In the genomic region with DNA sequence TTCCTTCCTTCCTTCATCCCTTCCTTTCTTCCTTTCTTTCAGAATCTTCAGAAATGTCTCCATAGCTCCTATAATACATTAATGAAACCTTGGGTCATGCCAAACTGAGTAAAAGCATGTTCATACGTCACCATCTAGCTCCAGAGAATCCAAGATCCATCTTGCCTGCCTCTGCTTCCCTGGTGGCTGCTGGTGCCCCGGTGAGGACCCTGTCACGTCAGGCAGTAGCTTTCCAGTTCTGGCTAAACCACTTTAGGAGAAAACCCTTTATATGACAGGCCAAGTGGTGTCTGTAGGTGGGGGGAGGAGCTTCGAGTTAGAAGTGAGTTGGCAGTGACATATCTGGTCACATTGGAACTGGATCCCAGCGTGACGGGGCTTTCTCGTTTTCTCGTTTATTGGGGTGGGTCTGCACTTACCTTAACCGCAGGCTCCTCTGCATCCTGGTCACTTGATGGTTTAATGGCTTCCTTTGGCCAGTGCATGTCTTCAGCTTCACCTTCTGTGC, we compare ENCODE assay signal across 9 mouse cellular contexts. TPM values are rescaled to one million over a fixed set of nuclear protein-coding genes. Genes with fewer than 3 reads are reported as not detected.
DNase-seq lines count a peak whose midpoint lies in the region; ATAC-seq and TF ChIP-seq lines count a peak whose summit lies in the region.
"Had no signal": no experiment of that assay in that cellular context is flagged by ENCODE, and none has a peak within 500 bp of the region (broad histone marks: within the 10 kb centered on the region; RNA-seq: fewer than 3 reads in every experiment).

A gene (minus strand): TSS at position 249 of the 508 bp plus-strand sequence.

- H3K4me1 ChIP-seq in lung, adult 2 months (ENCODE audit: control insufficient read depth, insufficient read depth, low read length) = peaks cover 6% of the 10 kb centered on the region; the same call in 1 of the 2 replicates
- H3K4me1 ChIP-seq in cortical plate, adult 2 months (ENCODE audit: control insufficient read depth, insufficient read depth, low read length) = peaks cover 4% of the 10 kb centered on the region; the same call in 1 of the 2 replicates
- peaks cover 22% of the 10 kb centered on the region for H3K4me1 ChIP-seq in midbrain, embryonic 13.5 days (replicated peaks)
- H3K4me1 ChIP-seq in hindbrain, embryonic 10.5 days (replicated peaks) = peaks cover 18% of the 10 kb centered on the region
- H3K4me1 ChIP-seq in midbrain, embryonic 16.5 days (ENCODE audit: control insufficient read depth, insufficient read depth, low read length) = peaks cover 16% of the 10 kb centered on the region

- H3K9ac ChIP-seq in midbrain, embryonic 13.5 days (replicated peaks) = no peak within 1 kb of the TSS
- H3K9ac ChIP-seq in midbrain, embryonic 16.5 days (ENCODE audit: low read depth, low read length) = no peak within 1 kb of the TSS
- H3K9ac ChIP-seq: embryonic facial prominence, embryonic 12.5 days had no signal

- no peak for DNase-seq in lung, adult 2 months
- DNase-seq in lung, adult 18-20 months = no peak
- DNase-seq in heart, postnatal 14 days = no peak
- DNase-seq in hindbrain, embryonic 10.5 days (ENCODE audit: low spot score) = no peak

- H3K79me2 ChIP-seq in myocyte (ENCODE audit: control insufficient read depth, insufficient read depth) = peaks cover 18% of the 10 kb centered on the region

- no peaks in the 10 kb centered on the region for H3K36me3 ChIP-seq in myocyte (ENCODE audit: control insufficient read depth, insufficient read depth)
- H3K36me3 ChIP-seq in midbrain, embryonic 13.5 days = no peaks in the 10 kb centered on the region
- H3K36me3 ChIP-seq in hindbrain, embryonic 10.5 days = no peaks in the 10 kb centered on the region
- H3K36me3 ChIP-seq in midbrain, embryonic 16.5 days (ENCODE audit: control insufficient read depth, insufficient read depth, low read length) = no peaks in the 10 kb centered on the region
- H3K36me3 ChIP-seq: embryonic facial prominence, embryonic 12.5 days had no signal

- TF ChIP-seq CTCF in lung, adult 2 months (IDR thresholded peaks at IDR 0.05; ENCODE audit: insufficient read depth, low read length) = no peak
- TF ChIP-seq CTCF in cortical plate, adult 2 months (IDR thresholded peaks at IDR 0.05; ENCODE audit: extremely low read depth, insufficient read depth, low read length) = no peak

- H3K27ac ChIP-seq in cortical plate, adult 2 months (ENCODE audit: insufficient read depth, low read length) = no peak within 1 kb of the TSS
- no peak within 1 kb of the TSS for H3K27ac ChIP-seq in midbrain, embryonic 13.5 days
- no peak within 1 kb of the TSS for H3K27ac ChIP-seq in hindbrain, embryonic 10.5 days
- no peak within 1 kb of the TSS for H3K27ac ChIP-seq in midbrain, embryonic 16.5 days (ENCODE audit: low read length)
- H3K27ac ChIP-seq: embryonic facial prominence, embryonic 12.5 days had no signal

- 70% methylated on average over 9 of the region's 9 CpGs for WGBS in lung, adult 2 months
- 82% methylated on average over 9 of the region's 9 CpGs for WGBS in midbrain, embryonic 13.5 days
- 78% methylated on average over 9 of the region's 9 CpGs for WGBS in hindbrain, embryonic 10.5 days
- 78% methylated on average over 9 of the region's 9 CpGs for WGBS in midbrain, embryonic 16.5 days

- TF ChIP-seq POLR2A in lung, adult 2 months (IDR thresholded peaks at IDR 0.05; ENCODE audit: borderline replicate concordance, extremely low read depth, low read depth, low read length) = peak; percentile 35; the same call in 1 of the 2 replicates
- no peak for TF ChIP-seq POLR2A in cortical plate, adult 2 months (IDR thresholded peaks at IDR 0.05; ENCODE audit: extremely low read depth, insufficient read depth, low read length)
- peak; percentile 64 for TF ChIP-seq POLR2A in myocyte (IDR thresholded peaks at IDR 0.05; ENCODE audit: insufficient read length, low read depth)

- no peaks in the 10 kb centered on the region for H3K27me3 ChIP-seq in myocyte (ENCODE audit: control insufficient read depth, insufficient read depth, insufficient read length)
- H3K27me3 ChIP-seq in midbrain, embryonic 13.5 days = peaks cover 27% of the 10 kb centered on the region
- peaks cover 30% of the 10 kb centered on the region for H3K27me3 ChIP-seq in hindbrain, embryonic 10.5 days (ENCODE audit: insufficient read depth, poor library complexity, severe bottlenecking)
- peaks cover 3% of the 10 kb centered on the region; the same call in 1 of the 2 replicates for H3K27me3 ChIP-seq in midbrain, embryonic 16.5 days (ENCODE audit: control insufficient read depth, insufficient read depth, low read depth, low read length)

- peak within 1 kb of the TSS; percentile 94 for H3K4me2 ChIP-seq in myocyte (ENCODE audit: low read depth)
- no peak within 1 kb of the TSS for H3K4me2 ChIP-seq in midbrain, embryonic 13.5 days (replicated peaks)
- no peak within 1 kb of the TSS for H3K4me2 ChIP-seq in midbrain, embryonic 16.5 days (ENCODE audit: low read length)
- H3K4me2 ChIP-seq: embryonic facial prominence, embryonic 12.5 days had no signal

- intact Hi-C loops in heart, postnatal 14 days (cut with DNase I) = no loop called here

- H3ac ChIP-seq in myocyte (ENCODE audit: control insufficient read depth, insufficient read length) = no peak within 1 kb of the TSS

- peak within 1 kb of the TSS; percentile 19 for H3K4me3 ChIP-seq in lung, adult 2 months (replicated peaks; ENCODE audit: extremely low read depth, low read depth, low read length)
- H3K4me3 ChIP-seq in cortical plate, adult 2 months (ENCODE audit: insufficient read depth, low read length) = no peak within 1 kb of the TSS
- H3K4me3 ChIP-seq in myocyte = peak within 1 kb of the TSS; percentile 61
- H3K4me3 ChIP-seq in midbrain, embryonic 13.5 days (replicated peaks) = no peak within 1 kb of the TSS
- H3K4me3 ChIP-seq in hindbrain, embryonic 10.5 days = no peak within 1 kb of the TSS
- no peak within 1 kb of the TSS for H3K4me3 ChIP-seq in midbrain, embryonic 16.5 days (ENCODE audit: low read depth, low read length)
- H3K4me3 ChIP-seq: embryonic facial prominence, embryonic 12.5 days had no signal

- H3K9me3 ChIP-seq in midbrain, embryonic 13.5 days = no peaks in the 10 kb centered on the region
- no peaks in the 10 kb centered on the region for H3K9me3 ChIP-seq in hindbrain, embryonic 10.5 days
- H3K9me3 ChIP-seq in midbrain, embryonic 16.5 days (replicated peaks; ENCODE audit: control insufficient read depth, low read length, poor library complexity, severe bottlenecking) = no peaks in the 10 kb centered on the region
- H3K9me3 ChIP-seq: embryonic facial prominence, embryonic 12.5 days had no signal

- no peak for ATAC-seq in midbrain, embryonic 13.5 days
- no peak for ATAC-seq in midbrain, embryonic 16.5 days

TF ChIP-seq in myocyte, 11 proteins besides CTCF, POLR2A, EP300 and RAD21:
- peak; percentile 71 for TF ChIP-seq POLR2AphosphoS2 (IDR thresholded peaks at IDR 0.05; ENCODE audit: insufficient read length, low read depth)
- TF ChIP-seq E2F4 (IDR thresholded peaks at IDR 0.05; ENCODE audit: insufficient read depth) = no peak

RNA-seq across cellular contexts. Expression of the gene that starts here (rescaled TPM):
- 106 and 114 TPM in 2 replicates for polyA plus RNA-seq in lung, adult 2 months (2012; rRNA removed)
- 19.9 and 22.1 TPM in 2 replicates for polyA plus RNA-seq in cortical plate, adult 2 months (2012; rRNA removed)
- total RNA-seq in heart, postnatal 14 days (2021) = 100 to 1,000 TPM; 115 to 127 TPM
- 64.1 TPM for polyA plus RNA-seq in myocyte (2012; fragmentation: generic; extraction: Trizol)
- polyA plus RNA-seq in midbrain, embryonic 13.5 days (2015; fragmentation: Nextera tagmentation; extraction: Ambion mirVana) = 3.2 and 3.6 TPM in 2 replicates
- 4.6 and 5.2 TPM in 2 replicates for polyA plus RNA-seq in hindbrain, embryonic 10.5 days (2016; fragmentation: Nextera tagmentation; extraction: Ambion mirVana)
- 3.9 and 4.1 TPM in 2 replicates for polyA plus RNA-seq in midbrain, embryonic 16.5 days (2015; fragmentation: Nextera tagmentation; extraction: Ambion mirVana)

Comparison
In these comparisons a context has a peak if more than half of its experiments do, and no peak if none do; other contexts are left out.
1. H3K4me3 ChIP-seq: peak in lung, adult 2 months (single experiment) and myocyte (single experiment); none in cortical plate, adult 2 months (single experiment), midbrain, embryonic 13.5 days (single experiment), hindbrain, embryonic 10.5 days (single experiment) and midbrain, embryonic 16.5 days (single experiment).